Mouse (Mus musculus): ENCODE measurements around the gene Specc1.
"Not testable (repeated sequence)": the region's sequence is repeated elsewhere in the genome, so short reads cannot be mapped to it uniquely, and the experiment has no call there.

Specc1 gene

GRCm38 (mm10) chr11:61956572-61957295 lies at the start of gene Specc1:
Specc1 (plus strand) TSS chr11:61956763.
- peak; percentile 93 for DNase-seq

- DNase-seq: no peak
These were observed 48.2 kb upstream of the Specc1 start for GRCm38 (mm10) chr11:61908315-61908714.

- DNase-seq: no peak
These were observed 36.9 kb upstream of the Specc1 start for GRCm38 (mm10) chr11:61919702-61920101.

GRCm38 (mm10) chr11:61923309-61923708 lies 33.3 kb upstream of the Specc1 start:
- no peak for DNase-seq

GRCm38 (mm10) chr11:61929323-61930097 lies 27.1 kb upstream of the Specc1 start:
- no peak for DNase-seq

GRCm38 (mm10) chr11:61930098-61930517 lies 26.5 kb upstream of the Specc1 start, which contains the start of gene Akap10:
Akap10 (minus strand) TSS chr11:61930252.
- DNase-seq: peak; percentile 97

- peak; percentile 12 for DNase-seq
These were observed 25.6 kb upstream of the Specc1 start for GRCm38 (mm10) chr11:61930640-61931586.

- no peak for DNase-seq
These were observed 18.8 kb upstream of the Specc1 start for GRCm38 (mm10) chr11:61937761-61938160.

GRCm38 (mm10) chr11:61942903-61943302 lies 13.7 kb upstream of the Specc1 start:
- DNase-seq: no peak

- DNase-seq: no peak
These were observed 12.1 kb upstream of the Specc1 start for GRCm38 (mm10) chr11:61944417-61944816.

- no peak for DNase-seq
These were observed 10.0 kb upstream of the Specc1 start for GRCm38 (mm10) chr11:61946608-61947007.

- peak; percentile 40 for DNase-seq
These were observed 7.2 kb upstream of the Specc1 start for GRCm38 (mm10) chr11:61949315-61949714.

- peak; percentile 84 for DNase-seq
These were observed 5.9 kb upstream of the Specc1 start for GRCm38 (mm10) chr11:61950632-61951031.

- DNase-seq: no peak
These were observed 1.4 kb upstream of the Specc1 start for GRCm38 (mm10) chr11:61955136-61955535.

GRCm38 (mm10) chr11:61955951-61956350 lies 612 bp upstream of the Specc1 start:
- DNase-seq: no peak

GRCm38 (mm10) chr11:61957296-61957813 lies 792 bp downstream of the Specc1 start:
- DNase-seq: peak; percentile 6

GRCm38 (mm10) chr11:61958706-61959105 lies 2.1 kb downstream of the Specc1 start:
- not testable (repeated sequence) for DNase-seq

- no peak for DNase-seq
These were observed 3.5 kb downstream of the Specc1 start for GRCm38 (mm10) chr11:61960096-61960495.

- DNase-seq: no peak
These were observed 6.1 kb downstream of the Specc1 start for GRCm38 (mm10) chr11:61962684-61963083.

- no peak for DNase-seq
These were observed 6.6 kb downstream of the Specc1 start for GRCm38 (mm10) chr11:61963193-61963592.

- no peak for DNase-seq
These were observed 8.0 kb downstream of the Specc1 start for GRCm38 (mm10) chr11:61964611-61965010.

GRCm38 (mm10) chr11:61967034-61967433 lies 10.5 kb downstream of the Specc1 start:
- no peak for DNase-seq

- no peak for DNase-seq
These were observed 12.3 kb downstream of the Specc1 start for GRCm38 (mm10) chr11:61968875-61969274.

Measured in thymus, postnatal 14 days (tissue).